Mouse (Mus musculus) CD4-positive, CD25-positive, alpha-beta regulatory T cell, adult 9 weeks (primary cell): Measurements from ENCODE around the gene Ppp2r1a. TPM values are rescaled to one million over a fixed set of nuclear protein-coding genes. Genes with fewer than 3 reads are reported as not detected.

Experiments
- polyA plus RNA-seq: library from polyadenylated mRNA; unstranded; fragments of 100-300 nt; shearing (Covaris generic); gene quantifications from one replicate; pipeline ENCODE4 v1.2.1, GENCODE M21; 2017

Ppp2r1a gene
- polyA plus RNA-seq = 308 TPM

GRCm38 (mm10) chr17:20944985-20945891 is at the start of gene Ppp2r1a:
Ppp2r1a (plus strand) TSS chr17:20945311.

GRCm38 (mm10) chr17:20904991-20905390 is 40.1 kb upstream of the Ppp2r1a start, which contains the start of gene Vmn1r231:
Vmn1r231 (minus strand) TSS chr17:20905091.

GRCm38 (mm10) chr17:20919614-20920013 is 25.5 kb upstream of the Ppp2r1a start, which contains the start of gene Vmn1r232:
Vmn1r232 (minus strand) TSS chr17:20919714.

GRCm38 (mm10) chr17:20996364-20996763 is 51.3 kb downstream of the Ppp2r1a start, which contains the start of gene Vmn1r233:
Vmn1r233 (minus strand) TSS chr17:20996464.

DNA sequence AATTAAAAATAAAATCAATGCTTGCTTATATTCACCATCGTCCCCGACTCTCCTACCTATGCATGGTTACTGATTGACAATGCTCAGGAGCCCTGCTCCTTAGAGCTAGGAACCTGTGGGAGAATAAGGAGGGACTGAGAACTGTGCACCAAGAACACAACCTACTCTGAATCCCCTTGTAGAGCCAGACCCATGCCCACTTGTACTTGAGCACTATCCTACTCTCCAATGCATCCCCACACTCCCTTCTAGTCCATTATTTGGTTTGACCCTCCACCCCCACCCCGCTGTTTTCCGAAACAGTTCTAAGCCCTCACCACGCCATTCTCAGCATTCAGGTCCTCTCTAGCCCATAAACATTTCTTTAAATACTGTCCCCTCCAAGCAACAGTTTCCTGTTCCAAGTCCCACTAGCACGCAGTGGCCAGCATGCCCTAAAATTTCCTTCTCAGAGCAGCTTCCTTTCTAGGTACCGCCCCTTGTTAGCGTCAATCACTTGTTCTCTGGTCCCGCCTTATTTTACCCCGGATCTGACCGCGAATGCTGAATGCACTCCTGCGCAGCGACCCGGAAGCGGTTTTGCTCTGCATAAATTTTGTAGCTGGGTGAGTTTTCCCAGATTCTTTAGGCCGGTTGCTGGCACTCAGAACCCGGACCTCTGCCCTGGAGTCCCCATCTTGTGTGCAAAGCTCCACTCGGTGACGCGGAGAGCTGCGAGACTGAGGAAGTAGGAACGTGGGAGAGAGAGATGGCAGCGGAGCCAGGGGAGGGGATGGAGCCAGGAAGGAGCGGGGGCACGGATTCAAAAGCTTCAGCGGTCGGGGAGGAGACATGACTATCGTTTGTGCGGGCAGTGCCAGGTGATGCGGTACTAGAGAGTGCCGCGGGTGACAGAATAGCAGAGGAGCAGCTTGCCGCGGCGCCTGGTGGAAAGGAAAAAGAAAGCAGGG is 63.5 kb downstream of the Ppp2r1a start, which contains the start of gene Zfp160:
Gene Zfp160, plus strand, starts transcription at position 522 of the 950 bp plus-strand sequence.

Other genes starting within 250 kb of the Ppp2r1a start
- gene Vmn1r227, start 215.5 kb upstream of the Ppp2r1a start, polyA plus RNA-seq = not detected
- not detected for gene Vmn1r228, start 159.2 kb upstream of the Ppp2r1a start, polyA plus RNA-seq
- not detected for gene Vmn1r229, start 133.8 kb upstream of the Ppp2r1a start, polyA plus RNA-seq
- gene Vmn1r230, start 104.9 kb upstream of the Ppp2r1a start, polyA plus RNA-seq = not detected
- gene Vmn1r231, start 40.2 kb upstream of the Ppp2r1a start, polyA plus RNA-seq = not detected
- not detected for gene Vmn1r232, start 25.6 kb upstream of the Ppp2r1a start, polyA plus RNA-seq
- gene Vmn1r233, start 51.2 kb downstream of the Ppp2r1a start, polyA plus RNA-seq = 0.09 TPM
- gene Zfp160, start 63.6 kb downstream of the Ppp2r1a start, polyA plus RNA-seq = 20.1 TPM